ENCODE assay signal across 10 mouse cellular contexts in the genomic region with DNA sequence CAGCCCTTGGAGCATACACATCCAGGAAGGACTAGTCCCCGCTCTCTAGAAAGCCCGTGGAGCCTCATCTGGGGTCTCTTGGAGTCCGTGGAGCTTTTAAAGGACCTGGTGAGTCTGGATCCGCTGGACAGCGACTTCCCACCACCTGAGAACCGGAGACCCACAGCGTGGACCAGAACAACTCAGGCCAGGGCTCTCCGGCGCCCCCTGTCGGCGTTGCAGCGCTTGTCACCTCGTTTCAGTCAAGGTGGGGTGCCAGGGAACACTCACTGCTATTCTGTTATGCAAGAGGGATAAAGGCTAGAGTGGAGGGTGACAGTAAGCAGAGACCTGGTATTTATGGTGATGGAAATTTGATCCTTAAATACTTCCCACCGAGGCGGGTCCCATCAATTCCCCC. TPM values are rescaled to one million over a fixed set of nuclear protein-coding genes. Genes with fewer than 3 reads are reported as not detected.
DNase-seq lines count a peak whose midpoint lies in the region; ATAC-seq and TF ChIP-seq lines count a peak whose summit lies in the region.
"Had no signal": no experiment of that assay in that cellular context is flagged by ENCODE, and none has a peak within 500 bp of the region (broad histone marks: within the 10 kb centered on the region; RNA-seq: fewer than 3 reads in every experiment).

No protein-coding gene starts in this region.

- H3K4me3 ChIP-seq in kidney, embryonic 16.5 days (ENCODE audit: low read length), result no peak overlapping the region
- H3K4me3 ChIP-seq in limb, embryonic 10.5 days, result no peak overlapping the region
- no peak overlapping the region for H3K4me3 ChIP-seq in olfactory bulb, adult 2 months (ENCODE audit: insufficient read depth, low read depth, low read length)
- H3K4me3 ChIP-seq: heart, embryonic 15.5 days; myocyte had no signal

- no peak overlapping the region for H3K9ac ChIP-seq in kidney, embryonic 16.5 days (replicated peaks; ENCODE audit: low read length)
- H3K9ac ChIP-seq: heart, embryonic 15.5 days had no signal

- no peaks in the 10 kb centered on the region for H3K36me3 ChIP-seq in kidney, embryonic 16.5 days (ENCODE audit: insufficient read depth, low read length)
- no peaks in the 10 kb centered on the region for H3K36me3 ChIP-seq in limb, embryonic 10.5 days
- H3K36me3 ChIP-seq: heart, embryonic 15.5 days had no signal

- TF ChIP-seq CTCF in olfactory bulb, adult 2 months (IDR thresholded peaks at IDR 0.05; ENCODE audit: insufficient read depth, low read depth, low read length), result peak; percentile 68; the same call in 1 of the 2 replicates

- H3K4me2 ChIP-seq in kidney, embryonic 16.5 days (replicated peaks; ENCODE audit: low read depth, low read length), result no peak overlapping the region
- H3K4me2 ChIP-seq: heart, embryonic 15.5 days had no signal

- TF ChIP-seq POLR2A in olfactory bulb, adult 2 months (IDR thresholded peaks at IDR 0.05; ENCODE audit: insufficient read depth, low read depth, low read length), result no peak

- WGBS in kidney, embryonic 16.5 days, result 4% methylated on average over 15 of the region's 15 CpGs
- under 1% methylated on average over 15 of the region's 15 CpGs for WGBS in limb, embryonic 10.5 days
- 16% methylated on average over 15 of the region's 15 CpGs for WGBS in olfactory bulb, adult 2 months

- peak; percentile 49 for DNase-seq in kidney, adult 18-20 months
- DNase-seq in ZHBTc4 (ENCODE audit: low read depth, low spot score), result peak; percentile 74
- peak; percentile 84 to 89 for DNase-seq in cerebellum, adult 18-20 months
- DNase-seq in gastrocnemius, postnatal 10 days, result peak; percentile 81
- peak; percentile 83 for DNase-seq in limb, embryonic 10.5 days (ENCODE audit: low spot score)

- H3K27ac ChIP-seq in kidney, embryonic 16.5 days (ENCODE audit: low read length), result no peak overlapping the region
- H3K27ac ChIP-seq in limb, embryonic 10.5 days, result no peak overlapping the region
- no peak overlapping the region for H3K27ac ChIP-seq in olfactory bulb, adult 2 months (ENCODE audit: insufficient read depth, low read depth, low read length)
- H3K27ac ChIP-seq: heart, embryonic 15.5 days had no signal

- H3K4me1 ChIP-seq in kidney, embryonic 16.5 days (ENCODE audit: insufficient read depth, low read length), result peaks cover 18% of the 10 kb centered on the region
- H3K4me1 ChIP-seq in limb, embryonic 10.5 days, result peaks cover 31% of the 10 kb centered on the region
- peaks cover 18% of the 10 kb centered on the region for H3K4me1 ChIP-seq in olfactory bulb, adult 2 months (ENCODE audit: control insufficient read depth, insufficient read depth, low read length)

- H3K27me3 ChIP-seq in kidney, embryonic 16.5 days (ENCODE audit: insufficient read depth, low read length), result peaks cover 55% of the 10 kb centered on the region
- H3K27me3 ChIP-seq in limb, embryonic 10.5 days (ENCODE audit: low read depth, poor library complexity, severe bottlenecking), result peaks cover 72% of the 10 kb centered on the region

- H3K9me3 ChIP-seq in kidney, embryonic 16.5 days (ENCODE audit: low read length), result no peaks in the 10 kb centered on the region
- H3K9me3 ChIP-seq in limb, embryonic 10.5 days (replicated peaks), result no peaks in the 10 kb centered on the region
- H3K9me3 ChIP-seq: heart, embryonic 15.5 days had no signal

- ATAC-seq in kidney, embryonic 16.5 days (ENCODE audit: low FRiP score, low TSS enrichment), result no peak
- ATAC-seq in erythroid progenitor cell, adult 5-6 weeks (replicated peaks; ENCODE audit: low FRiP score, poor library complexity, severe bottlenecking), result no peak

RNA-seq across cellular contexts. Expression of gene Zfp536, which starts 2.1 kb away (rescaled TPM):
- 9.0 and 10.2 TPM in 2 replicates for polyA plus RNA-seq in kidney, embryonic 16.5 days (2015; fragmentation: Nextera tagmentation; extraction: Ambion mirVana)
- total RNA-seq in gastrocnemius, postnatal 10 days (2021), result 1 to 10 TPM; 3.9 to 4.2 TPM
- polyA plus RNA-seq in limb, embryonic 10.5 days (2016; fragmentation: Nextera tagmentation; extraction: Ambion mirVana), result 1.3 and 1.8 TPM in 2 replicates
- polyA plus RNA-seq in olfactory bulb, adult 2 months (2012; ENCODE audit: insufficient read depth, insufficient read length, low replicate concordance, missing spikeins), result not detected in 2 replicates
- total RNA-seq in erythroid progenitor cell, adult 5-6 weeks (2015; ENCODE audit: low replicate concordance), result not detected in 2 replicates
- not detected in 2 replicates for total RNA-seq in erythroid progenitor cell, adult 5-6 weeks (2017; ENCODE audit: low replicate concordance)
- polyA plus RNA-seq: myocyte had no signal
